Mouse (Mus musculus) ES-E14 (cell line): ENCODE results near the gene Twf2.

Source experiments
- ZC3H11A ChIP-seq: IDR thresholded peaks from 2 replicates; pipeline ENCODE4 v1.6.1; 2012; ENCODE audit warnings: low read depth, mild to moderate bottlenecking, inconsistent platforms, low read length, borderline replicate concordance
- ZNF384 ChIP-seq: IDR thresholded peaks from 2 replicates; pipeline ENCODE4 v1.6.1; 2012; ENCODE audit warnings: low read depth, low read length, inconsistent platforms

DNA sequence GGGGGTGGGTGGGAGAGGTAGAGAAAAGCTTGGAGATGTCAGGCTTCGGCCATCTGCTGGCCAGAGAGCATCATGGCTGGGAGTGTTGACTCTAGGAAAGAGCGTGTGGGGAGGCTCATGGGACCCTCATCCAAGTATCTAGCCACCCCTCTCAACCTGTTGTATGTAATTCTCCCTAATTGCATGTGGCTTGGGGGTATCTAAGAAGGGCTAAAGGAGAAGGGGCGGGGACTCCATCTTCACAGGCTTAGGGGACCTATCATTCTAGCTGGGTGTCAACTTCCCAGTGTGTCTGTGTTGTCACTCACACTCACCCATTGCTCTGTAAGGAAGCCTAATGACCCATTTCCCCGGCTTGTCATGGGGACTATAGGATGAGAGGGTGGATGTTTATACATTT lies 28.9 kb downstream of the Twf2 start:
- no peak for TF ChIP-seq ZC3H11A
- no peak for TF ChIP-seq ZNF384
